Mouse (Mus musculus) heart, embryonic 16.5 days (tissue): ENCODE results near the gene Dlat. TPM values are rescaled to one million over a fixed set of nuclear protein-coding genes. Genes with fewer than 3 reads are reported as not detected.

Experiments used
- ATAC-seq: fragments of 200-750 bp; cut with Nextera tagmentation; replicated peaks from 2 replicates; pipeline ENCODE4 v1.8.0; 2017; ENCODE audit warnings: moderate number of reproducible peaks; ENCODE audit not compliant: insufficient read depth, low FRiP score; ENCODE audit errors: extremely low read depth
- H3K27ac ChIP-seq: fragments of 300-500 bp; sonication (generic); 2 replicates; pipeline ENCODE4 v1.5.1; 2014; ENCODE audit warnings: mild to moderate bottlenecking, low read length, control low read depth, moderate library complexity
- H3K27me3 ChIP-seq: fragments of 300-500 bp; sonication (generic); 2 replicates; pipeline ENCODE4 v1.6.1; 2014; ENCODE audit warnings: low read length, mixed read lengths; ENCODE audit not compliant: control insufficient read depth, insufficient read depth
- H3K36me3 ChIP-seq: fragments of 300-500 bp; sonication (generic); 2 replicates; pipeline ENCODE4 v1.6.1; 2014; ENCODE audit not compliant: control insufficient read depth, insufficient read depth
- H3K4me1 ChIP-seq: fragments of 300-500 bp; sonication (generic); 2 replicates; pipeline ENCODE4 v1.6.1; 2014; ENCODE audit warnings: low read length, mixed read lengths; ENCODE audit not compliant: control insufficient read depth, insufficient read depth
- H3K4me2 ChIP-seq: fragments of 300-500 bp; sonication (generic); 2 replicates; pipeline ENCODE4 v1.6.1; 2014; ENCODE audit warnings: low read depth, mild to moderate bottlenecking, control low read depth, low read length
- H3K4me3 ChIP-seq: fragments of 300-500 bp; sonication (generic); 2 replicates; pipeline ENCODE4 v1.5.1; 2014; ENCODE audit warnings: mild to moderate bottlenecking, control low read depth, low read length
- H3K9ac ChIP-seq: fragments of 300-500 bp; sonication (generic); 2 replicates; pipeline ENCODE4 v1.6.1; 2014; ENCODE audit warnings: low read length, control low read depth
- H3K9me3 ChIP-seq: fragments of 300-500 bp; sonication (generic); replicated peaks from 2 replicates; pipeline ENCODE4 v1.6.1; 2016; ENCODE audit warnings: low read length; ENCODE audit not compliant: control insufficient read depth
- WGBS: fragments of 180-500 bp; shearing (Covaris S2); extraction: QIAGEN DNeasy Blood & Tissue Kit; methylation state at CpG from one replicate; pipeline ENCODE4 v1.1.7; 2014; 5-methylcytosine and 5-hydroxymethylcytosine counted together
- polyA plus RNA-seq: library from polyadenylated mRNA; unstranded; fragments of >200 nt; fragmentation: Nextera tagmentation; extraction: Ambion mirVana; gene quantifications from 2 replicates; pipeline ENCODE4 v1.2.1, GENCODE M21; 2015

The Dlat gene
- polyA plus RNA-seq, 1 experiment from 2014 or later: 147 TPM

- peak; percentile 98 for ATAC-seq
- Histone ChIP-seq H3K27me3 (no peaks in the 10 kb centered on the region), H3K9me3 (no peaks in the 10 kb centered on the region), H3K4me1 (peaks cover 22% of the 10 kb centered on the region), H3K9ac (peak within 1 kb of the TSS; percentile 97), H3K4me3 (peak within 1 kb of the TSS; percentile 97), H3K36me3 (peaks cover 23% of the 10 kb centered on the region), H3K4me2 (peak within 1 kb of the TSS; percentile 86), H3K27ac (peak within 1 kb of the TSS; percentile 95)
- under 1% methylated on average over 48 of the region's 48 CpGs for WGBS
Measured at GRCm38 (mm10) chr9:50603189-50603997, 56.2 kb downstream of the Dlat start, which contains the start of the genes Sdhd and Timm8b. Sdhd (minus strand) TSS chr9:50603812. Timm8b (plus strand) TSS chr9:50603910.

- no peaks in the 10 kb centered on the region for H3K27me3 ChIP-seq
- H3K36me3 ChIP-seq: peaks cover 32% of the 10 kb centered on the region
- WGBS: 62% methylated on average over 7 of the region's 7 CpGs
- H3K9me3 ChIP-seq: no peaks in the 10 kb centered on the region
- H3K4me3 ChIP-seq: peak overlapping the region; percentile 97
- H3K4me2 ChIP-seq: peak overlapping the region; percentile 68
- H3K4me1 ChIP-seq: peaks cover 22% of the 10 kb centered on the region
- H3K27ac ChIP-seq: peak overlapping the region; percentile 95
- peak overlapping the region; percentile 97 for H3K9ac ChIP-seq
- ATAC-seq: no peak
Measured at GRCm38 (mm10) chr9:50602055-50602845, 57.3 kb downstream of the Dlat start.

- H3K27me3 ChIP-seq: no peaks in the 10 kb centered on the region
- ATAC-seq: no peak
- peak overlapping the region; percentile 97 for H3K4me3 ChIP-seq
- peak overlapping the region; percentile 68 for H3K4me2 ChIP-seq
- peak overlapping the region; percentile 95 for H3K27ac ChIP-seq
- H3K4me1 ChIP-seq: peaks cover 22% of the 10 kb centered on the region
- H3K9ac ChIP-seq: peak overlapping the region; percentile 97
- H3K36me3 ChIP-seq: peaks cover 39% of the 10 kb centered on the region
- no peaks in the 10 kb centered on the region for H3K9me3 ChIP-seq
- 58% methylated on average over 6 of the region's 6 CpGs for WGBS
Measured at GRCm38 (mm10) chr9:50601536-50601935, 58.0 kb downstream of the Dlat start.

- H3K36me3 ChIP-seq: peaks cover 49% of the 10 kb centered on the region
- no peak for ATAC-seq
- 90% methylated on average over 8 of the region's 8 CpGs for WGBS
Measured at GRCm38 (mm10) chr9:50596973-50597372, 62.6 kb downstream of the Dlat start.

GRCm38 (mm10) chr9:50594794-50595417 is 64.7 kb downstream of the Dlat start:
- no peak overlapping the region for H3K9ac ChIP-seq
- peaks cover 44% of the 10 kb centered on the region for H3K36me3 ChIP-seq
- WGBS: 74% methylated on average over 12 of the region's 12 CpGs

More at GRCm38 (mm10) chr9:50596973-50597372, 62.6 kb downstream of the Dlat start:
- peaks cover 8% of the 10 kb centered on the region for H3K4me1 ChIP-seq
- no peak overlapping the region for H3K4me2 ChIP-seq
- no peaks in the 10 kb centered on the region for H3K27me3 ChIP-seq
- H3K4me3 ChIP-seq: no peak overlapping the region
- no peak overlapping the region for H3K27ac ChIP-seq
- H3K9ac ChIP-seq: no peak overlapping the region
- H3K9me3 ChIP-seq: no peaks in the 10 kb centered on the region

GRCm38 (mm10) chr9:50593544-50593943 is 66.0 kb downstream of the Dlat start:
- no peak overlapping the region for H3K4me2 ChIP-seq
- H3K9me3 ChIP-seq: no peaks in the 10 kb centered on the region
- H3K4me3 ChIP-seq: no peak overlapping the region
- H3K9ac ChIP-seq: no peak overlapping the region
- H3K27me3 ChIP-seq: no peaks in the 10 kb centered on the region
- H3K27ac ChIP-seq: no peak overlapping the region
- no peak for ATAC-seq
- 71% methylated on average over 3 of the region's 3 CpGs for WGBS
- H3K4me1 ChIP-seq: no peaks in the 10 kb centered on the region
- peaks cover 32% of the 10 kb centered on the region for H3K36me3 ChIP-seq

More at GRCm38 (mm10) chr9:50594794-50595417, 64.7 kb downstream of the Dlat start:
- no peak for ATAC-seq
- Histone ChIP-seq H3K27ac (no peak overlapping the region), H3K27me3 (no peaks in the 10 kb centered on the region), H3K4me2 (no peak overlapping the region), H3K4me1 (no peaks in the 10 kb centered on the region), H3K9me3 (no peaks in the 10 kb centered on the region), H3K4me3 (no peak overlapping the region)

GRCm38 (mm10) chr9:50592955-50593354 is 66.6 kb downstream of the Dlat start:
- Histone ChIP-seq H3K27me3 (no peaks in the 10 kb centered on the region), H3K27ac (no peak overlapping the region), H3K9ac (no peak overlapping the region), H3K36me3 (peaks cover 26% of the 10 kb centered on the region), H3K9me3 (no peaks in the 10 kb centered on the region), H3K4me2 (no peak overlapping the region), H3K4me3 (no peak overlapping the region), H3K4me1 (no peaks in the 10 kb centered on the region)
- WGBS: 79% methylated on average over 9 of the region's 9 CpGs
- no peak for ATAC-seq

- no peak overlapping the region for H3K4me2 ChIP-seq
- no peak overlapping the region for H3K9ac ChIP-seq
- no peaks in the 10 kb centered on the region for H3K4me1 ChIP-seq
- H3K27me3 ChIP-seq: no peaks in the 10 kb centered on the region
- H3K27ac ChIP-seq: no peak overlapping the region
- H3K36me3 ChIP-seq: peaks cover 9% of the 10 kb centered on the region
- ATAC-seq: no peak
- H3K9me3 ChIP-seq: no peaks in the 10 kb centered on the region
- 72% methylated on average over 10 of the region's 10 CpGs for WGBS
- no peak overlapping the region for H3K4me3 ChIP-seq
Measured at GRCm38 (mm10) chr9:50590856-50591518, 68.6 kb downstream of the Dlat start.
